Mouse (Mus musculus) bone marrow, adult 2 months (tissue): Measurements from ENCODE around the gene Mgat4a.

Experiments used
- CTCF ChIP-seq: fragments of 200-500 bp; IDR thresholded peaks from 2 replicates; pipeline ENCODE4 v1.5.1; 2011; ENCODE audit warnings: low read length, control low read depth; ENCODE audit not compliant: control insufficient read depth, insufficient read depth
- POLR2A ChIP-seq: fragments of 200-500 bp; IDR thresholded peaks from 2 replicates; pipeline ENCODE4 v1.6.1; 2011; ENCODE audit warnings: low read depth, mild to moderate bottlenecking, control low read depth, low read length, borderline replicate concordance; ENCODE audit not compliant: control insufficient read depth

- TF ChIP-seq CTCF, result no peak
- no peak for TF ChIP-seq POLR2A
These were observed 21.1 kb upstream of the Mgat4a start for GRCm38 (mm10) chr1:37561955-37562354.
